Mouse (Mus musculus) c-Kit-negative CD71-positive TER-119-positive erythroid progenitor cells, embryonic 14.5 days (primary cell): Measurements from ENCODE around the gene Gucy2f.
"Not testable (repeated sequence)": the region's sequence is repeated elsewhere in the genome, so short reads cannot be mapped to it uniquely, and the experiment has no call there.

Source experiments
- DNase-seq: peaks from one replicate; pipeline ENCODE4 v3.0.0-alpha.2; 2013; ENCODE audit warnings: low read depth, low spot score

The Gucy2f gene

GRCm38 (mm10) chrX:142196831-142197230 lies at the start of gene Gucy2f:
Gucy2f (minus strand) TSS chrX:142196931.
- no peak for DNase-seq

- no peak for DNase-seq
Measured at GRCm38 (mm10) chrX:142245682-142246327, 49.1 kb upstream of the Gucy2f start.

- DNase-seq: no peak
Measured at GRCm38 (mm10) chrX:142237101-142237500, 40.4 kb upstream of the Gucy2f start.

- DNase-seq: not testable (repeated sequence)
Measured at GRCm38 (mm10) chrX:142236146-142236545, 39.4 kb upstream of the Gucy2f start.

GRCm38 (mm10) chrX:142228769-142229158 lies 32.0 kb upstream of the Gucy2f start:
- no peak for DNase-seq

GRCm38 (mm10) chrX:142228055-142228768 lies 31.5 kb upstream of the Gucy2f start:
- peak; percentile 38 for DNase-seq

GRCm38 (mm10) chrX:142227398-142228054 lies 30.8 kb upstream of the Gucy2f start:
- peak; percentile 20 for DNase-seq

GRCm38 (mm10) chrX:142226542-142226941 lies 29.8 kb upstream of the Gucy2f start, which contains the start of gene Nxt2:
Nxt2 (plus strand) TSS chrX:142226770.
- DNase-seq: no peak

GRCm38 (mm10) chrX:142200295-142200694 lies 3.6 kb upstream of the Gucy2f start:
- DNase-seq: no peak

- no peak for DNase-seq
Measured at GRCm38 (mm10) chrX:142195551-142195950, 1.2 kb downstream of the Gucy2f start.

GRCm38 (mm10) chrX:142194420-142194819 lies 2.3 kb downstream of the Gucy2f start:
- DNase-seq: no peak

- no peak for DNase-seq
Measured at GRCm38 (mm10) chrX:142190355-142190754, 6.4 kb downstream of the Gucy2f start.

GRCm38 (mm10) chrX:142189023-142189703 lies 7.6 kb downstream of the Gucy2f start:
- no peak for DNase-seq

- DNase-seq: no peak
Measured at GRCm38 (mm10) chrX:142182026-142182425, 14.7 kb downstream of the Gucy2f start.

- no peak for DNase-seq
Measured at GRCm38 (mm10) chrX:142176981-142177380, 19.8 kb downstream of the Gucy2f start.

- no peak for DNase-seq
Measured at GRCm38 (mm10) chrX:142115779-142116178, 81.0 kb downstream of the Gucy2f start.

- DNase-seq: no peak
Measured at GRCm38 (mm10) chrX:142111236-142111635, 85.5 kb downstream of the Gucy2f start.

- no peak for DNase-seq
Measured at GRCm38 (mm10) chrX:142096904-142097303, 99.8 kb downstream of the Gucy2f start.

- no peak for DNase-seq
Measured at GRCm38 (mm10) chrX:142095579-142095978, 101.2 kb downstream of the Gucy2f start.

- DNase-seq: no peak
Measured at GRCm38 (mm10) chrX:142062585-142062984, 134.1 kb downstream of the Gucy2f start.
